Mouse (Mus musculus): ENCODE data around the gene Gstp3. TPM values are rescaled to one million over a fixed set of nuclear protein-coding genes. Genes with fewer than 3 reads are reported as not detected.

Gene Gstp3
- polyA plus RNA-seq, 1 experiment from 2014 or later: 28.0 TPM

GRCm38 (mm10) chr19:4014802-4015201, 44.6 kb downstream of the Gstp3 start:
- H3K27me3 ChIP-seq: no peaks in the 10 kb centered on the region
- no peak for ATAC-seq (ENCODE audit: low read depth)

DNA sequence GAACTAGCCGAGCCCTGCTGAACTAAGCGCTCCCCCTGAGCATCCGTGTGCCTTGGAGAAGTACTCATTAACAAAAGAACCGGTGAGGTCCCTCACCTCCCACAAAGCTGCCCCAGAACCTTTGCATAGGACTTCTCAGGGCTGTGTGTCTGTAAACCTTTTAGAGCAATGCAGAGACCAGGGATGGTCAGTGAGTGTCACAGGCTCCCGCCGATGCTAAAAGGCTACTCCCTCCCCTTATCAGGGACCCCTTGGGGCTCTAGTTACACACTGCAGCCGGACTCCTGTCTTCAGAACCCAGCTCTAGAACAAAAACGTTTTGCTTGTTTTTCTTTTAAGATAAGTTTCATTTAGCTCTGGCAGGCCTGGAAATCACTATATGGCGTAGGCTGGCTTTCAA, 46.3 kb downstream of the Gstp3 start:
- Histone ChIP-seq H3K4me2 (peak overlapping the region; percentile 79), H3K4me1 (replicated peaks) (peaks cover 48% of the 10 kb centered on the region), H3K9me3 (replicated peaks) (no peaks in the 10 kb centered on the region), H3K9ac (peak overlapping the region; percentile 77), H3K27ac (peak overlapping the region; percentile 81), H3K27me3 (no peaks in the 10 kb centered on the region), H3K36me3 (peaks cover 29% of the 10 kb centered on the region), H3K4me3 (replicated peaks) (peak overlapping the region; percentile 85)
- 10% methylated on average over 9 of the region's 9 CpGs for WGBS (ENCODE audit: insufficient replicate concordance)
- ATAC-seq (ENCODE audit: low read depth): peak; percentile 49
- DNase-seq: no peak

More at GRCm38 (mm10) chr19:4014802-4015201, 44.6 kb downstream of the Gstp3 start:
- peak overlapping the region; percentile 80 for H3K27ac ChIP-seq
- no peak overlapping the region for H3K4me3 ChIP-seq (replicated peaks)
- peaks cover 63% of the 10 kb centered on the region for H3K4me1 ChIP-seq (replicated peaks)
- DNase-seq: no peak
- no peak overlapping the region for H3K4me2 ChIP-seq
- peaks cover 12% of the 10 kb centered on the region for H3K36me3 ChIP-seq
- H3K9ac ChIP-seq: peak overlapping the region; percentile 53; the same call in 1 of the 2 replicates
- no peaks in the 10 kb centered on the region for H3K9me3 ChIP-seq (replicated peaks)

DNA sequence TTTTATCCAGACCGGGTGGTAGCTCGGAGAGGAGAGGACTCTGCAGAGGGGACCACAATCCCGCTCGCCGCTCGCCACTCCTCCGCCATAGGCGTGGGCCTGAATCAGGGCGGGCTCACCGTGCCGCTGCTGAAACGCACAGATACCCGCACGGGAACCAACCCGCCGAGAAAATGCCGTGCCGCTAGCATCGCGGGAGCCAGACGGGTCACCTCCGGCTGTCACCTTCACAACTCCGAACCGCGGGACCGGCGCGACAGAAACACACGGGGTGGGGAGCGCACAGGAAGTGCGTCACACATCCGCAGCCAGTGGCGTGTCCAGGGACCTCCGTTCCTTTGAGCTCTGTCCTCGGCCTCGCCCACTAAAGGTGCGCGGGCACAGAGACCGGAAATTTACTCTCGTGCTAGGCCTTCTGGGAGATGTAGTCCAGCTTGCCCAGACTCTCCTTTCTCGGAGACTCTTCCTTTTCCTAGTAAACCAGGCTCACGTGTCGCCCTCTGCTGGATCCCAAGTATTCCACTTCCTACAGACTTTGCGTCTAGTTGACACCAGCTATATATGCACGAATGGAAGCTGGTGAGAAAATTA, 46.8 kb downstream of the Gstp3 start, which contains the start of gene Ndufv1:
Gene Ndufv1 (minus strand): TSS at position 375 of the 591 bp plus-strand sequence.
- Histone ChIP-seq H3K9me3 (replicated peaks) (no peaks in the 10 kb centered on the region), H3K4me1 (replicated peaks) (peaks cover 48% of the 10 kb centered on the region), H3K4me2 (peak within 1 kb of the TSS; percentile 79), H3K4me3 (replicated peaks) (peak within 1 kb of the TSS; percentile 85), H3K27ac (peak within 1 kb of the TSS; percentile 81), H3K27me3 (no peaks in the 10 kb centered on the region), H3K9ac (peak within 1 kb of the TSS; percentile 86), H3K36me3 (peaks cover 34% of the 10 kb centered on the region)
- ATAC-seq (ENCODE audit: low read depth): peak; percentile 98
- DNase-seq: peak; percentile 97
- under 1% methylated on average over 45 of the region's 45 CpGs for WGBS (ENCODE audit: insufficient replicate concordance)

DNA sequence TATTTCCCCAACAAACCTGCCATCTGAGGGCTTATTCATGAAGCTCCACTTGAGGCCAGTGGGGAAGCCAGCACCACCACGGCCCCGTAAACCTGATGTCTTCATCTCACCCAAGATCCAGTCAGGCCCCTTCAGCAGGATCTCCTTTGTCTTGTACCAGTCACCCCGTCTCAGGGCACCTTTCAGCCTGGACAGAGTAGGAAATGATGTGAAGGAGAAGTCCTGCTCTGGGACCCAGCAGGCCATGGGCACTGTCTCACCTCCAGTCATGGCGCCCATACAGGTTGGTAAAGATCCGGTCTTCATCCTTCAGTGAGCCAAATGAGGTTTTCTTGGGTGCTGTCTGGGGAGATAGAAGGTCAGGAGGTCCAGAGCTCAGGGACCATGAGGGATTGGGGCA, 48.3 kb downstream of the Gstp3 start:
- H3K9me3 ChIP-seq (replicated peaks): no peaks in the 10 kb centered on the region
- peaks cover 45% of the 10 kb centered on the region for H3K4me1 ChIP-seq (replicated peaks)
- H3K4me2 ChIP-seq: peak overlapping the region; percentile 69
- DNase-seq (no peak), ATAC-seq (ENCODE audit: low read depth) (no peak)
- no peaks in the 10 kb centered on the region for H3K27me3 ChIP-seq
- peak overlapping the region; percentile 85 for H3K4me3 ChIP-seq (replicated peaks)
- peaks cover 49% of the 10 kb centered on the region for H3K36me3 ChIP-seq
- H3K27ac ChIP-seq: peak overlapping the region; percentile 80; the same call in 1 of the 2 replicates
- WGBS (ENCODE audit: insufficient replicate concordance): 86% methylated on average over 5 of the region's 5 CpGs
- H3K9ac ChIP-seq: peak overlapping the region; percentile 86

Other genes with a start within 250 kb of the Gstp3 start
- 15.8 and 18.6 TPM in 2 replicates for gene Chka, start 207.8 kb downstream of the Gstp3 start, polyA plus RNA-seq (2015; fragmentation: Nextera tagmentation; extraction: Ambion mirVana)
- 18.0 and 18.8 TPM in 2 replicates for gene Tcirg1, start 152.4 kb downstream of the Gstp3 start, polyA plus RNA-seq (2015; fragmentation: Nextera tagmentation; extraction: Ambion mirVana)
- 189 and 217 TPM in 2 replicates for gene Ndufs8, start 146.8 kb downstream of the Gstp3 start, polyA plus RNA-seq (2015; fragmentation: Nextera tagmentation; extraction: Ambion mirVana)
- 3.3 and 3.7 TPM in 2 replicates for gene Aldh3b1, start 129.8 kb downstream of the Gstp3 start, polyA plus RNA-seq (2015; fragmentation: Nextera tagmentation; extraction: Ambion mirVana)
- 17.6 and 18.3 TPM in 2 replicates for gene Unc93b1, start 124.4 kb downstream of the Gstp3 start, polyA plus RNA-seq (2015; fragmentation: Nextera tagmentation; extraction: Ambion mirVana)
- not detected in 2 replicates for gene Aldh3b3, start 100.9 kb downstream of the Gstp3 start, polyA plus RNA-seq (2015; fragmentation: Nextera tagmentation; extraction: Ambion mirVana)
- 0.30 and 0.45 TPM in 2 replicates for gene Aldh3b2, start 87.2 kb downstream of the Gstp3 start, polyA plus RNA-seq (2015; fragmentation: Nextera tagmentation; extraction: Ambion mirVana)
- gene Acy3, start 73.0 kb downstream of the Gstp3 start, polyA plus RNA-seq (2015; fragmentation: Nextera tagmentation; extraction: Ambion mirVana): 9.5 and 10.2 TPM in 2 replicates
- gene Tbx10, start 66.8 kb downstream of the Gstp3 start, polyA plus RNA-seq (2015; fragmentation: Nextera tagmentation; extraction: Ambion mirVana): 0.47 and 0.54 TPM in 2 replicates
- gene Nudt8, start 59.0 kb downstream of the Gstp3 start, polyA plus RNA-seq (2015; fragmentation: Nextera tagmentation; extraction: Ambion mirVana): 13.8 and 15.9 TPM in 2 replicates
- gene Gm49405, start 58.9 kb downstream of the Gstp3 start, polyA plus RNA-seq (2015; fragmentation: Nextera tagmentation; extraction: Ambion mirVana): 0.55 and 0.59 TPM in 2 replicates
- 0.80 and 0.82 TPM in 2 replicates for gene Doc2g, start 56.3 kb downstream of the Gstp3 start, polyA plus RNA-seq (2015; fragmentation: Nextera tagmentation; extraction: Ambion mirVana)
- gene Ndufv1, start 46.8 kb downstream of the Gstp3 start, polyA plus RNA-seq (2015; fragmentation: Nextera tagmentation; extraction: Ambion mirVana): 171 and 174 TPM in 2 replicates
- 629 and 652 TPM in 2 replicates for gene Gstp1, start 21.6 kb downstream of the Gstp3 start, polyA plus RNA-seq (2015; fragmentation: Nextera tagmentation; extraction: Ambion mirVana)
- gene Gstp2, start 13.5 kb downstream of the Gstp3 start, polyA plus RNA-seq (2015; fragmentation: Nextera tagmentation; extraction: Ambion mirVana): 7.7 and 11.2 TPM in 2 replicates
- gene Cabp2, start 22.0 kb upstream of the Gstp3 start, polyA plus RNA-seq (2015; fragmentation: Nextera tagmentation; extraction: Ambion mirVana): 0.43 and 0.67 TPM in 2 replicates
- gene Cdk2ap2, start 37.6 kb upstream of the Gstp3 start, polyA plus RNA-seq (2015; fragmentation: Nextera tagmentation; extraction: Ambion mirVana): 94.3 and 94.7 TPM in 2 replicates
- gene Pitpnm1, start 40.4 kb upstream of the Gstp3 start, polyA plus RNA-seq (2015; fragmentation: Nextera tagmentation; extraction: Ambion mirVana): 2.8 and 3.1 TPM in 2 replicates
- 37.7 and 38.9 TPM in 2 replicates for gene Aip, start 66.3 kb upstream of the Gstp3 start, polyA plus RNA-seq (2015; fragmentation: Nextera tagmentation; extraction: Ambion mirVana)
- gene Gpr152, start 80.2 kb upstream of the Gstp3 start, polyA plus RNA-seq (2015; fragmentation: Nextera tagmentation; extraction: Ambion mirVana): 0.02 TPM in 1 of 2 replicates, not detected in the other
- 0.07 and 0.13 TPM in 2 replicates for gene Cabp4, start 84.5 kb upstream of the Gstp3 start, polyA plus RNA-seq (2015; fragmentation: Nextera tagmentation; extraction: Ambion mirVana)
- gene Coro1b, start 89.0 kb upstream of the Gstp3 start, polyA plus RNA-seq (2015; fragmentation: Nextera tagmentation; extraction: Ambion mirVana): 70.7 and 72.6 TPM in 2 replicates
- 18.8 and 21.3 TPM in 2 replicates for gene Ptprcap, start 94.0 kb upstream of the Gstp3 start, polyA plus RNA-seq (2015; fragmentation: Nextera tagmentation; extraction: Ambion mirVana)
- gene Rps6kb2, start 103.8 kb upstream of the Gstp3 start, polyA plus RNA-seq (2015; fragmentation: Nextera tagmentation; extraction: Ambion mirVana): 30.0 and 34.2 TPM in 2 replicates
- 0.38 and 0.43 TPM in 2 replicates for gene Carns1, start 115.9 kb upstream of the Gstp3 start, polyA plus RNA-seq (2015; fragmentation: Nextera tagmentation; extraction: Ambion mirVana)
- 3.7 TPM in 2 replicates for gene Tbc1d10c, start 131.7 kb upstream of the Gstp3 start, polyA plus RNA-seq (2015; fragmentation: Nextera tagmentation; extraction: Ambion mirVana)
- 517 and 527 TPM in 2 replicates for gene Ppp1ca, start 132.5 kb upstream of the Gstp3 start, polyA plus RNA-seq (2015; fragmentation: Nextera tagmentation; extraction: Ambion mirVana)
- 17.4 and 20.7 TPM in 2 replicates for gene Rad9a, start 142.1 kb upstream of the Gstp3 start, polyA plus RNA-seq (2015; fragmentation: Nextera tagmentation; extraction: Ambion mirVana)
- 0.35 and 0.46 TPM in 2 replicates for gene Clcf1, start 154.7 kb upstream of the Gstp3 start, polyA plus RNA-seq (2015; fragmentation: Nextera tagmentation; extraction: Ambion mirVana)
- not detected in 2 replicates for gene AC109138.7, start 154.8 kb upstream of the Gstp3 start, polyA plus RNA-seq (2015; fragmentation: Nextera tagmentation; extraction: Ambion mirVana)
- gene Pold4, start 172.3 kb upstream of the Gstp3 start, polyA plus RNA-seq (2015; fragmentation: Nextera tagmentation; extraction: Ambion mirVana): 8.3 and 12.3 TPM in 2 replicates
- 1.3 and 1.7 TPM in 2 replicates for gene Ssh3, start 209.6 kb upstream of the Gstp3 start, polyA plus RNA-seq (2015; fragmentation: Nextera tagmentation; extraction: Ambion mirVana)
- gene Ankrd13d, start 223.6 kb upstream of the Gstp3 start, polyA plus RNA-seq (2015; fragmentation: Nextera tagmentation; extraction: Ambion mirVana): 0.57 and 0.74 TPM in 2 replicates
- 10.1 and 10.3 TPM in 2 replicates for gene Grk2, start 246.7 kb upstream of the Gstp3 start, polyA plus RNA-seq (2015; fragmentation: Nextera tagmentation; extraction: Ambion mirVana)

Measured in liver, embryonic 13.5 days (tissue).